Mouse (Mus musculus): ENCODE measurements at regions not wholly inside any gene's neighbourhood (a gene's known extent, or its start where the extent isn't known, plus 50 kb on each side); places are given as distances from the start of the nearest gene placed in this dataset.

DNA sequence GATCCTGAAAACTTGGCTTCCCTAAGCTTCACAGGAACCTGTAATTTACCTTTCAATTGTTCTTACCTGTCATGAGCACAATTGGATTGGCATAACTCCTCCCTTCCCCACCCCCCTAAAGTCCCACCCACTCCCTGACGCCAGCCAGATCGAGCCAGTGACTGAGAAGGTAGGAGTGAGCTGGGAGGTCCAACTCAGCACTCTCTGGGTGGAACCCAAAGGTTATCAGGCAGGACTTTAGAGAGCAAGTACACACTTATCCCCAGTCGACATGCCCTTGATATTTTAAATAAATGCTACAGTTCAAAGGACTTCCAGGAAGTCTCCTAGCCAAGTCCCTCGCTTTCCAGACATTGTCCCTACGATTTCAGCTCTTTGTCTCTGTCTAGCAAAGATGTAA lies 260.7 kb downstream of the Sox9 start:
- TF ChIP-seq GATA1 (IDR thresholded peaks at IDR 0.05; ENCODE audit: low read length): no peak
- no peak for TF ChIP-seq TAL1 (IDR thresholded peaks at IDR 0.05; ENCODE audit: low read length)

All from erythroblast, embryonic 14.5 days (primary cell).